Mouse (Mus musculus) urinary bladder, postnatal 14 days (tissue): ENCODE data around the gene Rpl31.
A peak's percentile ranks its signal among the peaks of the same experiment; 100 is the strongest.

Experiments used
- DNase-seq: peaks from one replicate; pipeline ENCODE4 v3.0.0; 2021; ENCODE audit warnings: low spot score

The Rpl31 gene

DNA sequence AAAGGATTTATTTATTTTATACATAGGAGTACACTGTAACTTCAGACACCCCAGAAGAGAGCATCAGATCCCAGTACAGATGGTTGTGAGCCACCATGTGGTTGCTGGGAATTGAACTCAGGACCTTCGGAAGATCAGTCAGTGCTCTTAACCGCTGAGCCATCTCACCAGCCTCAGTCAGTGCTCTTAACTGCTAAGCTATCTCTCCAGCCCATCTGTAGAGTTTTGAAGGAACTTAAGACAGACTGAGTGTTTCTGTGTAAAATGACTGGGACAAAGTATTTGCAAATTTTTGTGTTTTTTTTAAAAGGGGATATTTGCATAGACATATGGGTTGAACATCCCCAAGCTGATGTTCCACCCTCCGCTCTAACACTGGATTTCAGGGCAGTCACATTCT, 32.5 kb downstream of the Rpl31 start:
- no peak for DNase-seq

GRCm38 (mm10) chr1:39407108-39407507, 39.5 kb downstream of the Rpl31 start:
- DNase-seq = no peak

- DNase-seq = no peak
Measured at GRCm38 (mm10) chr1:39408123-39408522, 40.5 kb downstream of the Rpl31 start.

DNA sequence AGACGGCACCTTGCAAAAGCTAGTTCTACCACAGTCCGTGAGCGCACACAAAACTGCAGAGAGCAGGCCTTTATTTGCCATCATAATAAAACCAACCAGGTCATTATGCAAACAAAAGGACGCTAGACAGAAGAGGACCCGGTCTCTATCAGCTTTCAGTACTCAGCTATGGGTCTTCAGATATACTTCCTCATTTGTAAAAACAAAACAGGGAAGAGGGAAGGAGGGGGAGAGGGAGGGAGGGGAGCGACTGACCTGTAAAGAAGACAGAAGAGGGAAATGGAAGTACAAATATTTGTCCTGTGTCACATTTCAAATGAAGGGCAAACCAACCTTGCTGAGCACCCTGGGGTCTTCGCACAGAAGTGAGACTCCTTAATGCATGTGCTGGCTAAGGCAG, 41.0 kb downstream of the Rpl31 start:
- no peak for DNase-seq

- DNase-seq = peak; percentile 49
Measured at GRCm38 (mm10) chr1:39410085-39410821, 42.6 kb downstream of the Rpl31 start.

DNA sequence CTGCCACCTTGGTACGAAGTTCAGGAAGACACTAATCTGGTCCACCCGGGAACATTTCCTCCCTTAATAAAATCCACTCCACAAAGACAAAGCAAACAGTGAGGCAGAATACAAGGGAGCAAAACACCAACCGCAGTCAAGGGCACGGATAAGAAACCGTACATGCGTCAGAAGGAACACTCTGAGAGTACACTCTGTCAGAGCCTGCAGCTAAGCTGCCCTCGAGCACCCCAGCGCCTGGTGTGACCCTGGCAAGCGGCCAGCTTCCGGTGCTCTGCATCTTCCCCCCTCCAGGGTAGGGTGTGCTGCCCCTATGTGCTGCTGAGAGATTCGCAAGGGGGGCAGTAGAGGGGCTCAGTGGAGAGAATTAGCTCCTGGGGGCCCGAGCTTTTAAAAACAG, 50.2 kb downstream of the Rpl31 start:
- peak; percentile 54 for DNase-seq

DNA sequence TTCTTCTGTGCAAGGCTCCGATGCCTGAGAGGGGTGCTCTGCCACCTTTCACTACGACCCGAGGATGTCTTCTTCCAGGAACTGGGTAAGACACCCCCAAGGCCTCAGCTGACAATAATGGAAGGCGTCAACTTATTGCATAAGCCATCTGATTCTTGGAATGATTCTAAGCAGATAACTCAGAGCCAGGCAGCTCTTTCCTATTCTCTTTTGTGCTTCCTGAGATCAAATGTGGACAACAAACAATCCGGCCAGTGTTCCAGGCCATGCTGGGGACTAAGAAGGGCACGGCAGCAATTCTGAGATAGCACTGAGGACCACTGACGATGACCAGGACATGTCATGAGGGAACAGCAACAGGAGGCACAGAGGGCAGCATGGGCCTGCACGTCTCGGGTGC, 51.2 kb downstream of the Rpl31 start:
- no peak for DNase-seq

- DNase-seq = no peak
Measured at GRCm38 (mm10) chr1:39420987-39421386, 53.3 kb downstream of the Rpl31 start.
